Mouse (Mus musculus) lung, postnatal 0 days (tissue): Measurements from ENCODE around the gene Cog4.

Source experiments
- CTCF ChIP-seq: IDR thresholded peaks from 2 replicates; pipeline ENCODE4 v1.5.1; 2016; ENCODE audit warnings: antibody characterized with exemption, mild to moderate bottlenecking
- EP300 ChIP-seq: IDR thresholded peaks from 2 replicates; pipeline ENCODE4 v1.6.1; 2016; ENCODE audit warnings: antibody characterized with exemption, mild to moderate bottlenecking, control low read depth

DNA sequence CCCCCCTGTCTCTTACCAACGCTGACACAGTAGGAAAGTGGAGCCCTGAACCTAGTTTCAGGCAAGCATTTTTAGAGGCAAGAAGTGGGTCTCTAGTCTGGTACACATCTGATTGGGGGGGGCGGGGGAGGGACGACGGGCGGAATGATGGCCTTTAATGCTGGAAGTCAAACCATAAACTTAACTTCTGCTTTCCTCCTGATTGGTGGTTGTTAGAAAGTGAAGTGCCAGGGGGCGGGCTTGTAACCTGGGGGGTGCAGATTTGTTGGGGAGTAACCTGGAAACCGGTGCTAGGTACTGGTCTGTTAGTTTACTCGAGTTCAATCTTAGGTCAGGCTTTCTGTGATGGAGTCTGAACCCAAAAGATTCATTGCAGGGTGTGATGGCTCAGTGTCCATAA lies 72.1 kb downstream of the Cog4 start:
- no peak for TF ChIP-seq CTCF
- no peak for TF ChIP-seq EP300
